Mouse (Mus musculus): ENCODE measurements at regions not wholly inside any gene's neighbourhood (a gene's known extent, or its start where the extent isn't known, plus 50 kb on each side); places are given as distances from the start of the nearest gene placed in this dataset.
"Not testable (repeated sequence)": the region's sequence is repeated elsewhere in the genome, so short reads cannot be mapped to it uniquely, and the experiment has no call there.

GRCm38 (mm10) chr8:116045526-116045925, 337.9 kb upstream of the Maf start:
- no peak for DNase-seq (ENCODE audit: low read depth)

- no peak for DNase-seq (ENCODE audit: low read depth)
These were observed 335.8 kb upstream of the Maf start for GRCm38 (mm10) chr8:116043381-116043780.

- DNase-seq (ENCODE audit: low read depth), result no peak
These were observed 323.4 kb upstream of the Maf start for GRCm38 (mm10) chr8:116030966-116031365.

DNA sequence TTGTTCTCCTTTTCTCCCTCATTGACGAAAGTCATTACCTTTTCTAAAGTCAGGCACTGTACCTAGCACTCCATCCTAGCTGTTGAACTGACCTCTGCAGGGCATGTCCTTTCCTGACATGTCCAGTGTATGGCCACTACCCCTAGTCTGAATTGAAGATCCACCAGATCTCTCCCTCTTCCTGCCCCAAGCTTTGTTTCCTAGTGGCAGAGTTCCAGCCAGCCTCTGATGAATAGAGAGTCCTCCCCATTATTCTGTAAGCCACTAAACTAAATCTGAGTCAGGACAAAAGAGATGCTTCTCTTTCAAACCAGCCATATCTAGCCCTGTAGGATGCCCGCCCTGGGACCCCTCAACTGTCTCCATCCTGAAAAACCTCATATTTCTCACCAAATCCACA, 317.7 kb upstream of the Maf start:
- DNase-seq (ENCODE audit: low read depth), result no peak

DNA sequence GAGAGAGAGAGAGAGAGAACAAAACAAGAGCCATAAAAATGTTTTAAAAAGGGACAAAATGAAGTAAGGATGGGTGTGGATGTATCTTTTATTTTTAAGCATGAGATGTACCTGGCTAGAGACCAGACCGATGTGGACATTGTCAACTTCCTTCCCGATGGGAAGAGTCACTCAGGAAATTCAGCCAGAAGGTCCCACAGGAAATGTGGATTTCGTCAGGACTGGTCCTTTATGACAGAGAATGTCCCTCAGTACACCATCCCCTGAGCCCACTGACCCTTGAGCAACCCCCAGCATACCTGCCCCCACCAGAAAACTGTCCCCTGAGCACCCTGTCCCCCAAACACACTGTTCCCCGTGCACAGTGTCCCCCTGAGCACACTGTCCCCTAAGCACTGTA, 317.2 kb upstream of the Maf start:
- no peak for DNase-seq (ENCODE audit: low read depth)

- DNase-seq (ENCODE audit: low read depth), result no peak
These were observed 314.1 kb upstream of the Maf start for GRCm38 (mm10) chr8:116021691-116022090.

DNA sequence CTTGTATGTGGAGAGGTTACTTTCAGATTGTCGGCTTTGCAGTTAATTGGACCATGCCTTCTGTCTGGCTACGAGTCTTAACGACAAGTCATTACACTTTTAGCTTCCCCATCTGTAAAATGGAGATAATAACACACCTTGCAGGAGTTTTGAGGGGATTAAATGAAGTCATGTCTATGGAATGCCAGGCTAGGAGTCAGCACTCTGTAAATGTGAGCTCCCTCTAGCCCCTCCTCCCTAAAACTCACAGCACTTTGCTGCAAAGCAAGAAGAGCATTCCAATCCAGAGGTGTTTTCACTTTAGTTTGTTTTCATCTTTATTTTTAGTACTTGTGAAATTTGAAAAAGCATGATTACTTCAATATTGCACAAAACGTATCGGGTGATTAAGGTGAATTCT, 287.7 kb upstream of the Maf start:
- no peak for DNase-seq (ENCODE audit: low read depth)

- DNase-seq (ENCODE audit: low read depth), result no peak
These were observed 284.4 kb upstream of the Maf start for GRCm38 (mm10) chr8:115991989-115992388.

- no peak for DNase-seq (ENCODE audit: low read depth)
These were observed 275.8 kb upstream of the Maf start for GRCm38 (mm10) chr8:115983397-115983796.

GRCm38 (mm10) chr8:115982326-115982725, 274.7 kb upstream of the Maf start:
- DNase-seq (ENCODE audit: low read depth), result no peak

DNA sequence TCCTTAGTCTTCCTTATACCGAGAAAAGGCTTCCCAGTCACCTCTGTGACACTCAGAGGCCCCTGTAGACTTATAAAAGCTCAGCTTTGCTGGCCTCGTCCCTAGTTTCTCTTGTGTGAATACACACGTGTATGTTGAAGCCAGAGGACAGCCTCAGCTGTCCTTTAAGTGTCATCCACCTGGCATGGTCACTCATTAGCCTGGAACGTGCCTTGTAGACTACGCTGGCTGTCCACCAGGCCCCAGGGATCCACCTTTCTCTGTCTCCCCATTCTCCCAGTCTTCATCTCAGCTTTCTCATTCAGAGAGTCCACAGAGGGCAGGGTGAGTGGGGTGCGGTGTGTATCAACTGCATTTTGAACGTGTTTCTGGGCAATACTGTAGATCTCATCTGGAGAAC, 273.8 kb upstream of the Maf start:
- DNase-seq (ENCODE audit: low read depth), result no peak

DNA sequence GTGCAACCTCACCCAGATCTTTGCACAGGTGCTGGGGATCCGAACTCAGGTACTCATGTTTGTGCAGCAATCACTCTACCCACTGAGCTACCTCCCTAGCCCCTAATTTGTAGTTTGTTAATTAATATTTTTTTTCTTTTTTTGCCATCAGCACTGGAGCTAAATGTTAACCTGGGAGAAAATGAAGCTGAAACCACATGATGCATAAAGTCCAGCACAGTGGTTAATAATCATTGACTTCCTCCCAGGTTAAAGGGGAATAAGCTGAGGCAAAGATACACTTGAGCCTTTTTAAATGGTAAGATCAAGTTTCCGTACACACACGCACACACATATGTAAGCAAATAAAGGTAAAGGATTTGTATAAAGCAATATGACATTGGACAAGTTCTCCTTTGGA, 273.0 kb upstream of the Maf start:
- no peak for DNase-seq (ENCODE audit: low read depth)

- no peak for DNase-seq (ENCODE audit: low read depth)
These were observed 269.6 kb upstream of the Maf start for GRCm38 (mm10) chr8:115977152-115977551.

DNA sequence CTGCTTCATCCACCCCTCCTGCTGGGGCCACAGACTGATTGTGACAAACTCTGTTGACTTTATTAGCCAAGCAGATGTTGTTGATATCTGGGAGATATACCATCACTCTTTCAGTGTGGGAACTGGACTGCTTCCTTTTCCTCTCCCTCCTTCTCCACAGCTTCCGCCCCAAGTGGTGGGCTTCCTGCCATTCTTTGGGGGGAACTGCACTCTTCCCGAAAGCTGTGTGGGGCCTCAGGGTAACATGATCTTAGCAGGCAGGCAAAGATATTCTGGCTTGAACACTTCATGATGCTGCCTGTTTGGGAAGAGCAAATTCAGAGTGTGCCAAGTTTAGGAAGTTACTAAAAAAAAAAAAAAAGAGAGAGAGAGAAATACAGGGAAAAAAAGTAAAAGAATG, 267.1 kb upstream of the Maf start:
- DNase-seq (ENCODE audit: low read depth), result no peak

DNA sequence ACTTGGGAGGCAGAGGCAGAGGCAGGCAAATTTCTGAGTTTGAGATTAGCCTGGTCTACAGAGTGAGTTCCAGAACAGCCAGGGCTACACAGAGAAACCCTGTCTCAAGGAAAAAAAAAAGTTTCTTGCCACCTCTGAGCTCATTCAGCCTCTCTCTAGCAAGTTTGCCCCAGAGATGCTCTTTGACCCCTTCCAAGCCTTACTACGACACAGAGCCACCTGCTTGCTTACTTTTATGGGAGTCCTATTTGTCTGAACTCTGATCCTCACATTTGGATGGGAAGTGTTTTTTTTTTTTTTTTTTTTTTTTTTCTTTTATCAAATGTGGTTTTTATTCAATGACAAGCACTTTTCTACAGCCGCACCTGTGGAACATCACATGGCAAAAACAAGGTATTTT, 263.8 kb upstream of the Maf start:
- DNase-seq (ENCODE audit: low read depth), result not testable (repeated sequence)

DNA sequence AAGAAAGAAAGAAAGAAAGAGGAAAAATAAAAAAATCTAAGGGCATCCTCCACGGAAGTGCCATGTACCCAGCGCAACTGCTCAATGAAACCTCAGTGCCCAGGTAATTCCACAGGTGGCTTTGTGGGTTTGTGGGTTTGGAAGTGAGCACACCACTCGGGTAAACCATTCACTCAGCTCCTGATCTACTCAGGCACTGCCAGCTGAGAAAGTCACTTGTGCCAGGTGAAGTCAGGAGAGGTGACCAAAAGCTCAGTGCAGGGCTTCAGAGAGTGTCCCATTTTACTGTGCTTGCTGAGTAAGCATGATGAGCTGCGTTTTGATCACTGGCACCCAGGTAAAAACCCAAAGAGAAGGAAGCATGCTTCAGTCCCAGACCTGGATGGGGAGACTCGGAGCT, 260.5 kb upstream of the Maf start:
- DNase-seq (ENCODE audit: low read depth), result no peak

DNA sequence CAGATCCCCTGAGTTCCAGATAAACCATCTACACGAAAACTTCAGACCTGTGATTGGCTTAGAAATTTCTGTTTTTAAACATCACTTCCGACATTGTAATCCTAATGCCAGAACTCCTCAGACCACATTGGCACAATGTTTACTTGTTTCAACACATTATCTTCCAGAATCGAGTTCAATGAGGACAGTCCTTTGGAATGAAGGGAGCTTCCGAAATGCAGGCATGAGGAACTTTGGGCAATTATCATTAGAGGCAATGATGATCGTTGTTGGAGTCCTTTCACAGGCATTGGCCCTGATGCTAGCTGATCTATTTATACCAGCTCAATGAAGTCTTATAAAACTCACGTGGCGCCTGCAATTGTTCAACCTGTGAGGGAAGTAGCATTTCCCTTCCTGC, 258.4 kb upstream of the Maf start:
- DNase-seq (ENCODE audit: low read depth), result no peak

- DNase-seq (ENCODE audit: low read depth), result no peak
These were observed 247.8 kb upstream of the Maf start for GRCm38 (mm10) chr8:115955371-115955770.

DNA sequence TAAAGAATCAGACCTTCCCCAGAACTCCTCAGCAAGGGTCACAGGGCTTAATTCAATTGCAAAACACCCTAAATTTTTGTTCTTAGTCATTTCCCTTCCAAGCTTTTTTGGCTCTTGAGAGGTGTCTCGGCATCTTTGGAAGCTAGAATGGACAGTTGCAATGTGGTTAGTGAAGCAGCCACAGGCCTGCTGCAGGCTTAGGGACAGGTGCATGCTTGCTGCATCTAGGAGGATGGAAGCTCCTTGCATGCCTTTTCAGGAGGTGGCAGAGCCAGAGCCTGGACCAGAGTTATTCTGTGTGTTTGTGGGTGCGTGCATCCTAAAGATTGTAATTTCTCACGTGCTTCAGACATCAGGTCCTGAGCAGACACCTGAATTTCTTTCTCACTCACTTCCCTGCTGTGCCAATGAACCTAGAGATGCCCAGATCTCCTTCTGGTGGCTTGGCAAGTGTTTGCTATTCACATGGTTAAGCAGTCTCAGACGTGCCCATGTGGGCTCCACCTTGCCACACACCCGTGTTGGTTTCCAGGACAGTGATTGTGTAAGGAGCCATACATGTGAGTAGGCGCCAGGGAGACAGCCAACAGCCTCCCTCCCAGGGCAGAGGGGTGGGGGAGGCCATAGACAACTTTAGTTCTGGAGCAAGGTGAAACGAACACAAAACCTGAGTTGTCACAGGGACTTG, 246.3 kb upstream of the Maf start:
- no peak for DNase-seq (ENCODE audit: low read depth)

- no peak for DNase-seq (ENCODE audit: low read depth)
These were observed 244.9 kb upstream of the Maf start for GRCm38 (mm10) chr8:115952496-115952895.

DNA sequence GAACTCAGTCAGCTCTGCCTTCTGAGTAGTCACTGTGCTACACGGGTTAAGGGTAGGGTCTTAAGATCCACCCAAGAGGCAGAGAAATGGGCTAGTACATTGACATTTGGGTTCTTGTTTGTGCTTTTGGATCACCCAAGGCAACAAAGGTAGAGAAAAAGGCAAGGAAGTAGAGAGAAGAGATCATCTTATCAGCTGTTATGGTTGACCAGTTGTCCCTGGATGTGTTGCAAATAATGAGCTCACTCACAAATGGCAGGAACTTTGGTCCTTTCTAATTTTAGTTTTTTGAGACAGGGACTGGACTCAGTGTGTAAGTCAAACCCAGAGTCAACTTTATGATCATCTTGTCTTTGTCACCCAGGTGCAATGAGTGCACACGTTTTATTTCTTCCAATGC, 241.3 kb upstream of the Maf start:
- DNase-seq (ENCODE audit: low read depth), result no peak

- no peak for DNase-seq (ENCODE audit: low read depth)
These were observed 240.4 kb upstream of the Maf start for GRCm38 (mm10) chr8:115948036-115948435.

- no peak for DNase-seq (ENCODE audit: low read depth)
These were observed 235.3 kb upstream of the Maf start for GRCm38 (mm10) chr8:115942731-115943509.

Data from induced T-regulatory cell, adult 2 months (primary cell).